Mouse (Mus musculus): Measurements from ENCODE around the gene Kcns1. TPM values are rescaled to one million over a fixed set of nuclear protein-coding genes. Genes with fewer than 3 reads are reported as not detected.

Kcns1 gene
- polyA plus RNA-seq (2017; shearing (Covaris generic)), result not detected

GRCm38 (mm10) chr2:164170902-164171301 is at the start of gene Kcns1:
Gene Kcns1, minus strand, starts transcription at chr2:164171113.

DNA sequence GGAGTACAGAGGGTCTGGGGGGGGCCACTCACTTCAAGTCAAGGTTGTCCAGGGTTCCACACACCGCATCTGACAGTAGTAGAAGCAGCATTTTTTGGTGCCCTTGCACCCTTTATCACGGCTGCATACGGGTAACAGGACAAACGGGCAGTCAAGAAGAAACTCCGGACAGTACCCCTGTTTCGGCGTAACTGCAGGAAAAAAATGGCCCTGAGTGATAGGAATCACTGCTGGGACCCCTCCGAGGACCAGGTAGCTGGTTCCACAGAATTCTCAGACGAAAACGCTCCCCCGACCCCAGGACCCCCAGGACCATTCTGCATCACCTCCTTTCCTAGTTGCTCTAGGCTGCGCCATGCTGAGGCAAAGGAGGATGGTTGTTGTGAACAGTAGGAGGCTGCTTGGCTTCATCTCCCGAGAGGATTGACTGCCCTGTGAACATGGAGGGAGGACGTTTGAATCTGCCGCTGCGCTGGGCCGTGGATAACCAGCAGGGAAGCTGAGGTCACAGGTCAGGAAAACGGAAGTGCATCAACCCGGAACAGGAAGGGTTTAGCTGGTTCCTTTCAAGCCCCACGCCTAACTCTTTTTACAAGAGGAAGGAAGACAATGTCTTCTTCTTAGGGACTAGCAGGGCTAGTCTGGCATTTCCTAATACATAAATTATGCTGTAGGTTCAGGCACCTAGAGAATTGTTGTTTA is 28.9 kb upstream of the Kcns1 start, which contains the start of gene Wfdc15a:
Gene Wfdc15a (minus strand): TSS at position 505 of the 702 bp plus-strand sequence.

DNA sequence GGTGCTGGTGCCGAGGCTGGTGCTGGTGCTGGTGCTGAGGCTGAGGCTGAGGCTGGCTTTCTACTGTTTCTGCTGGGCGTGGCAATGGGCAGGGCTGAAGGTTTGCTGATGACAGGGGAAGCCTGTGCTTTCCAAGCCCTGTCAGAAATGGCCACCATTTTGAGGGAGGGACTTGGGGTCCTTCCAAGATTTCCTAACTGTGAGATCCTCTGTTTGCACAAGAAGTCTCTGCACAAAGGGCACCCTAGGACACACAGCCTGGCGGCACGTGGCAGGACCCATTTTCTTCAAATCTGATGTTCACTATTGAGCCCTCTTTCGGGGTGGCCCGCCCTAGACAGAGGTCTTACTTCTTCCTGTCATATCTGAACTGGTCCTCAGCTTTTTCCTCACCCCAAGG is 19.7 kb upstream of the Kcns1 start, which contains the start of gene Wfdc12:
Gene Wfdc12 (minus strand): TSS at position 33 of the 400 bp plus-strand sequence.

GRCm38 (mm10) chr2:164182692-164183255 is 11.9 kb upstream of the Kcns1 start, which contains the start of gene Wfdc5:
Gene Wfdc5, minus strand, starts transcription at chr2:164182742.

Other genes starting within 250 kb of the Kcns1 start
- gene Ywhab, start 176.2 kb downstream of the Kcns1 start, polyA plus RNA-seq (2017; shearing (Covaris generic)), result 59.6 TPM
- gene Pabpc1l, start 145.7 kb downstream of the Kcns1 start, polyA plus RNA-seq (2017; shearing (Covaris generic)), result 1.7 TPM
- gene Stk4, start 100.8 kb downstream of the Kcns1 start, polyA plus RNA-seq (2017; shearing (Covaris generic)), result 314 TPM
- 123 TPM for gene Tomm34, start 99.9 kb downstream of the Kcns1 start, polyA plus RNA-seq (2017; shearing (Covaris generic))
- gene Wfdc5, start 11.6 kb upstream of the Kcns1 start, polyA plus RNA-seq (2017; shearing (Covaris generic)), result not detected
- not detected for gene Wfdc12, start 19.5 kb upstream of the Kcns1 start, polyA plus RNA-seq (2017; shearing (Covaris generic))
- gene Wfdc15a, start 29.0 kb upstream of the Kcns1 start, polyA plus RNA-seq (2017; shearing (Covaris generic)), result not detected
- gene Wfdc15b, start 50.5 kb upstream of the Kcns1 start, polyA plus RNA-seq (2017; shearing (Covaris generic)), result not detected
- not detected for gene Svs2, start 67.4 kb upstream of the Kcns1 start, polyA plus RNA-seq (2017; shearing (Covaris generic))
- not detected for gene Svs3b, start 85.5 kb upstream of the Kcns1 start, polyA plus RNA-seq (2017; shearing (Covaris generic))
- not detected for gene Svs4, start 107.3 kb upstream of the Kcns1 start, polyA plus RNA-seq (2017; shearing (Covaris generic))
- not detected for gene Svs3a, start 118.2 kb upstream of the Kcns1 start, polyA plus RNA-seq (2017; shearing (Covaris generic))
- not detected for gene Svs6, start 145.6 kb upstream of the Kcns1 start, polyA plus RNA-seq (2017; shearing (Covaris generic))
- gene Svs5, start 161.6 kb upstream of the Kcns1 start, polyA plus RNA-seq (2017; shearing (Covaris generic)), result not detected
- gene Slpi, start 218.0 kb upstream of the Kcns1 start, polyA plus RNA-seq (2017; shearing (Covaris generic)), result 5.8 TPM
- not detected for gene Rbpjl, start 232.0 kb upstream of the Kcns1 start, polyA plus RNA-seq (2017; shearing (Covaris generic))
- not detected for gene Matn4, start 234.0 kb upstream of the Kcns1 start, polyA plus RNA-seq (2017; shearing (Covaris generic))